Mouse (Mus musculus): ENCODE results near the gene Gh.

- no peak for TF ChIP-seq EP300 (IDR thresholded peaks at IDR 0.05; ENCODE audit: insufficient read depth, low read depth, low read length)
- no peak for TF ChIP-seq CTCF (IDR thresholded peaks at IDR 0.05; ENCODE audit: low read depth, low read length)
- no peak for TF ChIP-seq POLR2A (IDR thresholded peaks at IDR 0.05; ENCODE audit: insufficient read depth, low read length)
These were observed 12.7 kb upstream of the Gh start, which contains the start of gene Cd79b for GRCm38 (mm10) chr11:106314333-106314812.

Data from ES-Bruce4 (cell line).